ENCODE assay signal across 29 mouse cellular contexts in genomic region chr11:98109706-98110105, GRCm38 (mm10). TPM values are rescaled to one million over a fixed set of nuclear protein-coding genes. Genes with fewer than 3 reads are reported as not detected.
"Had no signal": no experiment of that assay in that cellular context is flagged by ENCODE, and none has a peak within 500 bp of the region (broad histone marks: within the 10 kb centered on the region; RNA-seq: fewer than 3 reads in every experiment).

No protein-coding gene starts in this region.

- H3K9ac ChIP-seq: embryonic facial prominence, embryonic 12.5 days; embryonic facial prominence, embryonic 13.5 days; embryonic facial prominence, embryonic 15.5 days; forebrain, embryonic 12.5 days; forebrain, embryonic 13.5 days; forebrain, embryonic 15.5 days; forebrain, postnatal 0 days had no signal

- H3K4me3 ChIP-seq: embryonic facial prominence, embryonic 10.5 days; embryonic facial prominence, embryonic 12.5 days; embryonic facial prominence, embryonic 13.5 days; embryonic facial prominence, embryonic 15.5 days; erythroblast, embryonic 14.5 days; forebrain, embryonic 10.5 days; forebrain, embryonic 12.5 days; forebrain, embryonic 13.5 days; forebrain, embryonic 15.5 days; gastrocnemius, adult 2 months; heart, adult 2 months had no signal

- DNase-seq: cerebellum, adult 2 months; cerebellum, adult 8-10 months; cerebellum, adult 9-10 months; cerebellum, adult 9-11 months; cerebellum, postnatal 10 days; cerebellum, postnatal 14 days; cerebellum, postnatal 25 days; cerebellum, postnatal 36 days; embryo, embryonic 11 days; forebrain, postnatal 0 days; gastrocnemius, adult 2 months; gastrocnemius, postnatal 10 days; gastrocnemius, postnatal 14 days; gastrocnemius, postnatal 25 days; gastrocnemius, postnatal 36 days; heart, adult 11 months; heart, adult 18-20 months; heart, adult 2 months had no signal

- H3K4me2 ChIP-seq: embryonic facial prominence, embryonic 12.5 days; embryonic facial prominence, embryonic 13.5 days; embryonic facial prominence, embryonic 15.5 days; forebrain, embryonic 12.5 days; forebrain, embryonic 13.5 days; forebrain, embryonic 15.5 days had no signal

- H3K27ac ChIP-seq: embryonic facial prominence, embryonic 10.5 days; embryonic facial prominence, embryonic 12.5 days; embryonic facial prominence, embryonic 13.5 days; embryonic facial prominence, embryonic 15.5 days; forebrain, embryonic 10.5 days; forebrain, embryonic 12.5 days; forebrain, embryonic 13.5 days; forebrain, embryonic 15.5 days; gastrocnemius, adult 2 months; heart, adult 2 months had no signal

- H3K27me3 ChIP-seq: embryonic facial prominence, embryonic 12.5 days; embryonic facial prominence, embryonic 13.5 days; embryonic facial prominence, embryonic 15.5 days; forebrain, embryonic 12.5 days; forebrain, embryonic 13.5 days; forebrain, embryonic 15.5 days had no signal

- H3K4me1 ChIP-seq: embryonic facial prominence, embryonic 10.5 days; embryonic facial prominence, embryonic 12.5 days; embryonic facial prominence, embryonic 13.5 days; embryonic facial prominence, embryonic 15.5 days; forebrain, embryonic 10.5 days; forebrain, embryonic 12.5 days; forebrain, embryonic 13.5 days; forebrain, embryonic 15.5 days had no signal

- ATAC-seq: forebrain, embryonic 13.5 days; forebrain, embryonic 14.5 days; forebrain, embryonic 15.5 days; forebrain, embryonic 16.5 days; forebrain, postnatal 0 days had no signal

- H3K9me3 ChIP-seq: embryonic facial prominence, embryonic 10.5 days; embryonic facial prominence, embryonic 12.5 days; embryonic facial prominence, embryonic 13.5 days; embryonic facial prominence, embryonic 15.5 days; forebrain, embryonic 10.5 days; forebrain, embryonic 12.5 days; forebrain, embryonic 13.5 days; forebrain, embryonic 15.5 days had no signal

RNA-seq across cellular contexts. Expression of gene Stac2, which starts 56.4 kb away (rescaled TPM):
- polyA plus RNA-seq: erythroblast, embryonic 14.5 days had no signal
